Mouse (Mus musculus) urinary bladder, postnatal 0 days (tissue): ENCODE results near the gene Gimap5. TPM values are rescaled to one million over a fixed set of nuclear protein-coding genes. Genes with fewer than 3 reads are reported as not detected.

Experiments used
- polyA plus RNA-seq: library from polyadenylated mRNA; unstranded; fragments of >200 nt; fragmentation: Nextera tagmentation; extraction: Ambion mirVana; gene quantifications from 2 replicates; pipeline ENCODE4 v1.2.1, GENCODE M21; 2015

Gimap5 gene
- 3.7 and 5.1 TPM in 2 replicates for polyA plus RNA-seq

GRCm38 (mm10) chr6:48745959-48746889, at the start of gene Gimap5:
TSS of gene Gimap5 (plus strand) at chr6:48746197.

DNA sequence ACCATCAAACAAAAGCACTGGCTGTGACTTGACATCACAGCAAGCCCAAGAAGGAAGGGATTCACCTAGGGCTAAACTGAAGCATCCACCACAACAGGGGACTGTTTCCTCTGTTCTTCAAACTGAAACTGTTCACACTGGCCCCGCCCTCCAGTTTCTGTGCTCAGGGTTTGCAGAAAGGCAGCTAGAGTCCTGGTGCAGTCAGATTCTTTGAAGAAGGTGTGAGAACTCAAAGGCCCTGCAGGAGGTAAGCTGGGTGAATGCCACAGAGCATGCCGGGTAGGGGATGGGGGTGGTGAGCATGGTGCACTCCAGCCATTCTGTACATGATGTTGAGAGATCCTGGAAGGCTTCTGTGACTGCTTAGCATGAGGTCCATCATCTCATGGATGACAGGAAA, 27.5 kb upstream of the Gimap5 start, which contains the start of the genes Gm28053 and Gimap7:
Gene Gm28053, plus strand, starts transcription at position 153 of the 400 bp plus-strand sequence.
Gene Gimap7, plus strand, starts transcription at position 167 of the 400 bp plus-strand sequence.

DNA sequence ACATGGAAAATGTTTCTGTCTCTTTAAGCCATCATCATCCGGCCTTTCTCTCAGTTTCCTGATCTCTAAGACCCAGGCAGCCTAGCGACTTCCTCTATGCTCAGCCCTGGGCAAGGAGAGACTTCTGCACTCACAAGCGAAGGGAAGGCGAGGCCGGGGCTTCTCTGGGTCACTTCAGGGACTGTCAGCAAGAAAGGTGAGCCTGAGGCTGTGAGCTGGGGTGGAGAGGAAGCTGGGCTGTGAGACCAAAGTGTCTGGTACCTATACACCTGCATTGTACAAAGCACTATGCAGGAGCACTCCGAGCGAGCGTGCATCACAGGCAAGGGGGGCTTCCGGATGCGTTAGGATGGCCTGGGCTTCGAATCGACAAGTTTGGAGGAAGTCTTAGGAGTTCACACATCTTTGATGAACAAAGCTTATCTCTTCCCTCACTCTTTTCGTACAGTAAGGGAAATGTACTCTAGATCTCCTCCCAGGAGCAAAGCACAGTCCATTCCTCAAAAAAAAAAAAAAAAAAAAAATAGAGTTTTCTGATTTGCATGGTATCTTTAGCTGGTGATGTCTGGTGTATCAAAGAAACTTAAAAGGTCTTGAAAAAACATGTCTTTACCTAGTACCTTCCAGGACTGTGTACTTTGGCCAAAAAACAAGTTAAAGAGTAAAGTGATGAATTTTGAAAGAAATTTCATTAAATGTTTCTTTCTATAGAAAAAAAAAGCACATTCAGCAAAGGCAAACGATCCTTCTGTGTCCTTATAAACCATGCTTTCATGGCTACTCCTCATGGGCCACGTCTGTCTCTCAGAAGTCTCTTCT, 6.8 kb upstream of the Gimap5 start, which contains the start of gene Gimap1:
Gene Gimap1, plus strand, starts transcription at position 94 of the 819 bp plus-strand sequence.

DNA sequence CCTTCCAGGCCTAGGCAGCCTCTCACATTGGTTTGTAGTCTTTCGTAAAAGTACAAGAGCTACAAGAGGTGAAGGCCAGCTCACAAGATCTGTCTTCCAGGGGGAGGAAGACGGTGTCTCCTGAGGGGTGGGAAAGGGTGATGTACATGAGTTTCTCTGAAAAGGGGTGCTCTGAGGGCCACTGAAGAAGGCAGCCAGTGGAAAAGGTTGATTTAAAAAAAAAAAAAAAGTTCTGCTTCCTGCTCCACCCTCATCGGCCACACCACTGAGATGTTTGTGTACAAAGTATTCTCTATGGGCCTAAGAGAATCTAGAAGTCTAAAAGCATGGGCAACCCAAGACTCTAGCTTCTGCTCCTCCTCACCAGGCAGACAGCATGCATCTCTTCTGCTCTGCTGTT, 24.7 kb downstream of the Gimap5 start, which contains the start of gene Gimap3:
Gene Gimap3, minus strand, starts transcription at position 156 of the 400 bp plus-strand sequence.

Other genes with a start within 250 kb of the Gimap5 start
- gene Atp6v0e2, start 208.6 kb upstream of the Gimap5 start, polyA plus RNA-seq, result 42.7 and 44.7 TPM in 2 replicates
- gene Lrrc61, start 191.4 kb upstream of the Gimap5 start, polyA plus RNA-seq, result 4.8 and 5.3 TPM in 2 replicates
- 956 and 1,075 TPM in 2 replicates for gene Rarres2, start 173.4 kb upstream of the Gimap5 start, polyA plus RNA-seq
- gene Gm45021, start 156.6 kb upstream of the Gimap5 start, polyA plus RNA-seq, result not detected in 2 replicates
- gene Repin1, start 152.3 kb upstream of the Gimap5 start, polyA plus RNA-seq, result 36.6 and 40.8 TPM in 2 replicates
- 1.4 TPM in 1 of 2 replicates, not detected in the other for gene Gm44965, start 152.3 kb upstream of the Gimap5 start, polyA plus RNA-seq
- gene Zfp775, start 144.1 kb upstream of the Gimap5 start, polyA plus RNA-seq, result 4.7 and 5.6 TPM in 2 replicates
- gene AI854703, start 119.4 kb upstream of the Gimap5 start, polyA plus RNA-seq, result 1.7 and 2.3 TPM in 2 replicates
- gene Gimap8, start 99.0 kb upstream of the Gimap5 start, polyA plus RNA-seq, result 0.48 and 0.73 TPM in 2 replicates
- 3.7 and 3.9 TPM in 2 replicates for gene Gimap9, start 70.1 kb upstream of the Gimap5 start, polyA plus RNA-seq
- 5.5 and 5.9 TPM in 2 replicates for gene Gimap4, start 61.6 kb upstream of the Gimap5 start, polyA plus RNA-seq
- gene Gimap6, start 38.0 kb upstream of the Gimap5 start, polyA plus RNA-seq, result 10.7 and 11.1 TPM in 2 replicates
- 0.47 and 0.62 TPM in 2 replicates for gene Gm28053, start 27.6 kb upstream of the Gimap5 start, polyA plus RNA-seq
- gene Gimap7, start 27.6 kb upstream of the Gimap5 start, polyA plus RNA-seq, result not detected in 2 replicates
- gene Gimap1, start 7.1 kb upstream of the Gimap5 start, polyA plus RNA-seq, result 4.1 and 5.8 TPM in 2 replicates
- gene Gimap3, start 24.7 kb downstream of the Gimap5 start, polyA plus RNA-seq, result 0.10 TPM in 1 of 2 replicates, not detected in the other
- gene Tmem176a, start 94.7 kb downstream of the Gimap5 start, polyA plus RNA-seq, result 108 and 134 TPM in 2 replicates
- gene Tmem176b, start 95.3 kb downstream of the Gimap5 start, polyA plus RNA-seq, result 257 and 312 TPM in 2 replicates
- 0.33 and 0.47 TPM in 2 replicates for gene Aoc1, start 126.7 kb downstream of the Gimap5 start, polyA plus RNA-seq
- not detected in 2 replicates for gene 1600015I10Rik, start 183.7 kb downstream of the Gimap5 start, polyA plus RNA-seq
- gene Doxl2, start 228.8 kb downstream of the Gimap5 start, polyA plus RNA-seq, result not detected in 2 replicates
- not detected in 2 replicates for gene Svs1, start 240.7 kb downstream of the Gimap5 start, polyA plus RNA-seq